ENCODE assay signal across 8 mouse cellular contexts in genomic region chr10:63122516-63122915, GRCm38 (mm10). TPM values are rescaled to one million over a fixed set of nuclear protein-coding genes. Genes with fewer than 3 reads are reported as not detected.
DNase-seq lines count a peak whose midpoint lies in the region; ATAC-seq lines count a peak whose summit lies in the region.
"Had no signal": no experiment of that assay in that cellular context is flagged by ENCODE, and none has a peak within 500 bp of the region (broad histone marks: within the 10 kb centered on the region; RNA-seq: fewer than 3 reads in every experiment).

No protein-coding gene starts in this region.

- no peaks in the 10 kb centered on the region for H3K9me3 ChIP-seq in hindbrain, embryonic 16.5 days (ENCODE audit: control insufficient read depth, low read length)
- H3K9me3 ChIP-seq in liver, embryonic 16.5 days (replicated peaks; ENCODE audit: control insufficient read depth, low read length), result no peaks in the 10 kb centered on the region
- H3K9me3 ChIP-seq in neural tube, embryonic 14.5 days (ENCODE audit: control insufficient read depth, low read length), result no peaks in the 10 kb centered on the region

- no peak overlapping the region for H3K27ac ChIP-seq in hindbrain, embryonic 16.5 days (ENCODE audit: low read depth, low read length)
- H3K27ac ChIP-seq in liver, embryonic 16.5 days (ENCODE audit: low read length), result no peak overlapping the region
- no peak overlapping the region for H3K27ac ChIP-seq in neural tube, embryonic 14.5 days (ENCODE audit: low read depth, low read length)

- H3K4me3 ChIP-seq in hindbrain, embryonic 16.5 days (ENCODE audit: low read length), result no peak overlapping the region
- no peak overlapping the region for H3K4me3 ChIP-seq in liver, embryonic 16.5 days (ENCODE audit: low read depth, low read length)
- H3K4me3 ChIP-seq in neural tube, embryonic 14.5 days (ENCODE audit: low read depth, low read length), result no peak overlapping the region

- H3K4me1 ChIP-seq in hindbrain, embryonic 16.5 days (ENCODE audit: control insufficient read depth, insufficient read depth, low read depth, low read length), result no peaks in the 10 kb centered on the region
- no peaks in the 10 kb centered on the region for H3K4me1 ChIP-seq in liver, embryonic 16.5 days (ENCODE audit: control insufficient read depth, low read depth, low read length)
- H3K4me1 ChIP-seq in neural tube, embryonic 14.5 days (ENCODE audit: control insufficient read depth, insufficient read depth, low read length), result no peaks in the 10 kb centered on the region

- peak; percentile 79 for ATAC-seq in hindbrain, embryonic 16.5 days
- ATAC-seq in liver, embryonic 16.5 days (ENCODE audit: low read depth), result peak; percentile 75
- ATAC-seq in neural tube, embryonic 14.5 days (ENCODE audit: low read depth), result peak; percentile 92

- no peaks in the 10 kb centered on the region for H3K27me3 ChIP-seq in hindbrain, embryonic 16.5 days (replicated peaks; ENCODE audit: control insufficient read depth, insufficient read depth, low read length)
- H3K27me3 ChIP-seq in liver, embryonic 16.5 days (ENCODE audit: control insufficient read depth, insufficient read depth, low read depth, low read length), result no peaks in the 10 kb centered on the region
- H3K27me3 ChIP-seq in neural tube, embryonic 14.5 days (ENCODE audit: control insufficient read depth, insufficient read depth, low read length), result no peaks in the 10 kb centered on the region

- H3K4me2 ChIP-seq in hindbrain, embryonic 16.5 days (ENCODE audit: low read length), result no peak overlapping the region
- no peak overlapping the region for H3K4me2 ChIP-seq in liver, embryonic 16.5 days (ENCODE audit: low read depth, low read length)
- H3K4me2 ChIP-seq in neural tube, embryonic 14.5 days (ENCODE audit: low read depth, low read length), result no peak overlapping the region

- peak; percentile 40 to 42 for DNase-seq in left cerebral cortex, adult 18-20 months (ENCODE audit: low spot score in 2 of 2)
- no peak for DNase-seq in left cerebral cortex, adult 9 months (ENCODE audit: low spot score in 2 of 2)
- peak; percentile 82 for DNase-seq in embryo, embryonic 10 days (ENCODE audit: low spot score)
- DNase-seq in spleen, postnatal 4 days (ENCODE audit: low spot score in 2 of 2), result no peak

- H3K36me3 ChIP-seq in hindbrain, embryonic 16.5 days (ENCODE audit: control insufficient read depth, insufficient read depth, low read length), result no peaks in the 10 kb centered on the region
- H3K36me3 ChIP-seq in liver, embryonic 16.5 days (ENCODE audit: control insufficient read depth, insufficient read depth), result no peaks in the 10 kb centered on the region
- no peaks in the 10 kb centered on the region for H3K36me3 ChIP-seq in neural tube, embryonic 14.5 days (ENCODE audit: control insufficient read depth, insufficient read depth, low read length)

- WGBS in hindbrain, embryonic 16.5 days, result 33% methylated on average over 8 of the region's 8 CpGs
- 31% methylated on average over 8 of the region's 8 CpGs for WGBS in liver, embryonic 16.5 days (ENCODE audit: insufficient replicate concordance)
- 33% methylated on average over 8 of the region's 8 CpGs for WGBS in neural tube, embryonic 14.5 days

- no peak overlapping the region for H3K9ac ChIP-seq in hindbrain, embryonic 16.5 days (ENCODE audit: low read depth, low read length)
- H3K9ac ChIP-seq in liver, embryonic 16.5 days (ENCODE audit: low read depth, low read length), result no peak overlapping the region
- no peak overlapping the region for H3K9ac ChIP-seq in neural tube, embryonic 14.5 days (replicated peaks; ENCODE audit: low read depth, low read length)

RNA-seq across cellular contexts. Expression of gene Atoh7, which starts 23.1 kb away (rescaled TPM):
- total RNA-seq in left cerebral cortex, adult 18-20 months (2021), result 1 to 10 TPM; 2.2 to 3.8 TPM
- polyA plus RNA-seq in hindbrain, embryonic 16.5 days (2015; fragmentation: Nextera tagmentation; extraction: Ambion mirVana), result 3.0 TPM in 2 replicates
- not detected in 2 replicates for polyA plus RNA-seq in liver, embryonic 16.5 days (2015; fragmentation: Nextera tagmentation; extraction: Ambion mirVana)
- polyA plus RNA-seq in neural tube, embryonic 14.5 days (2014; fragmentation: Nextera tagmentation; extraction: Ambion mirVana), result 2.6 and 2.8 TPM in 2 replicates
- polyA plus RNA-seq: heart, embryonic 16.5 days had no signal

Comparison
In these comparisons a context has a peak if more than half of its experiments do, and no peak if none do; other contexts are left out.
1. DNase-seq: peak in left cerebral cortex, adult 18-20 months (2 of 2) and embryo, embryonic 10 days (single experiment); none in left cerebral cortex, adult 9 months (0 of 2) and spleen, postnatal 4 days (0 of 2).
2. Peak in every context shown above with its lines, with median percentiles within 50 percentile points of each other: ATAC-seq.